Mouse (Mus musculus): ENCODE results near the gene Abhd8. TPM values are rescaled to one million over a fixed set of nuclear protein-coding genes. Genes with fewer than 3 reads are reported as not detected.
A peak's percentile ranks its signal among the peaks of the same experiment; 100 is the strongest.

Abhd8 gene
- total RNA-seq (2014; fragmentation: Nextera tagmentation), result 5.3 and 7.1 TPM in 2 replicates
- total RNA-seq (2017), result 4.7 and 6.3 TPM in 2 replicates

- ATAC-seq (replicated peaks; ENCODE audit: low FRiP score, low TSS enrichment, poor library complexity, severe bottlenecking), result peak; percentile 74
These were observed at the start of gene Abhd8 for GRCm38 (mm10) chr8:71463188-71464033. Gene Abhd8 (minus strand): TSS chr8:71463655.

- ATAC-seq (replicated peaks; ENCODE audit: low FRiP score, low TSS enrichment, poor library complexity, severe bottlenecking), result peak; percentile 92
These were observed 48.2 kb upstream of the Abhd8 start, which contains the start of gene Plvap for GRCm38 (mm10) chr8:71511644-71512043. Gene Plvap (minus strand): TSS chr8:71511752.

- no peak for ATAC-seq (replicated peaks; ENCODE audit: low FRiP score, low TSS enrichment, poor library complexity, severe bottlenecking)
These were observed 45.9 kb upstream of the Abhd8 start for GRCm38 (mm10) chr8:71509316-71509715.

- 0 out of 2 replicates have a peak, but pooled peaks have one; percentile 25 for ATAC-seq (replicated peaks; ENCODE audit: low FRiP score, low TSS enrichment, poor library complexity, severe bottlenecking)
These were observed 44.2 kb upstream of the Abhd8 start for GRCm38 (mm10) chr8:71507589-71508104.

GRCm38 (mm10) chr8:71505979-71506378, 42.5 kb upstream of the Abhd8 start:
- no peak for ATAC-seq (replicated peaks; ENCODE audit: low FRiP score, low TSS enrichment, poor library complexity, severe bottlenecking)

GRCm38 (mm10) chr8:71505326-71505725, 41.9 kb upstream of the Abhd8 start:
- ATAC-seq (replicated peaks; ENCODE audit: low FRiP score, low TSS enrichment, poor library complexity, severe bottlenecking), result no peak

- ATAC-seq (replicated peaks; ENCODE audit: low FRiP score, low TSS enrichment, poor library complexity, severe bottlenecking), result no peak
These were observed 40.9 kb upstream of the Abhd8 start for GRCm38 (mm10) chr8:71504349-71504748.

- ATAC-seq (replicated peaks; ENCODE audit: low FRiP score, low TSS enrichment, poor library complexity, severe bottlenecking), result no peak
These were observed 35.6 kb upstream of the Abhd8 start for GRCm38 (mm10) chr8:71498816-71499690.

- no peak for ATAC-seq (replicated peaks; ENCODE audit: low FRiP score, low TSS enrichment, poor library complexity, severe bottlenecking)
These were observed 34.5 kb upstream of the Abhd8 start for GRCm38 (mm10) chr8:71497881-71498501.

GRCm38 (mm10) chr8:71497077-71497645, 33.7 kb upstream of the Abhd8 start:
- no peak for ATAC-seq (replicated peaks; ENCODE audit: low FRiP score, low TSS enrichment, poor library complexity, severe bottlenecking)

- no peak for ATAC-seq (replicated peaks; ENCODE audit: low FRiP score, low TSS enrichment, poor library complexity, severe bottlenecking)
These were observed 33.0 kb upstream of the Abhd8 start for GRCm38 (mm10) chr8:71496481-71496880.

GRCm38 (mm10) chr8:71495811-71496210, 32.4 kb upstream of the Abhd8 start:
- no peak for ATAC-seq (replicated peaks; ENCODE audit: low FRiP score, low TSS enrichment, poor library complexity, severe bottlenecking)

- ATAC-seq (replicated peaks; ENCODE audit: low FRiP score, low TSS enrichment, poor library complexity, severe bottlenecking), result peak; percentile 83
These were observed 31.6 kb upstream of the Abhd8 start for GRCm38 (mm10) chr8:71495039-71495438.

GRCm38 (mm10) chr8:71488454-71488853, 25.0 kb upstream of the Abhd8 start:
- ATAC-seq (replicated peaks; ENCODE audit: low FRiP score, low TSS enrichment, poor library complexity, severe bottlenecking), result peak; percentile 78

- ATAC-seq (replicated peaks; ENCODE audit: low FRiP score, low TSS enrichment, poor library complexity, severe bottlenecking), result peak; percentile 27; the same call in 1 of the 2 replicates
These were observed 24.4 kb upstream of the Abhd8 start, which contains the start of gene Gtpbp3 for GRCm38 (mm10) chr8:71487691-71488445. Gene Gtpbp3 (plus strand): TSS chr8:71488103.

GRCm38 (mm10) chr8:71486136-71486529, 22.7 kb upstream of the Abhd8 start:
- no peak for ATAC-seq (replicated peaks; ENCODE audit: low FRiP score, low TSS enrichment, poor library complexity, severe bottlenecking)

GRCm38 (mm10) chr8:71485142-71486135, 22.0 kb upstream of the Abhd8 start, which contains the start of gene Ano8:
Gene Ano8 (minus strand): TSS chr8:71485963.
- ATAC-seq (replicated peaks; ENCODE audit: low FRiP score, low TSS enrichment, poor library complexity, severe bottlenecking), result peak; percentile 41
